Mouse (Mus musculus) cerebellum, adult 2 months (tissue): ENCODE data around the gene Chd6. TPM values are rescaled to one million over a fixed set of nuclear protein-coding genes. Genes with fewer than 3 reads are reported as not detected.

ENCODE experiments used
- DNase-seq, 2 experiments: peaks; one replicate each; pipeline ENCODE4 v3.0.0; 2021
- H3K27ac ChIP-seq: fragments of 200-500 bp; 2 replicates; pipeline ENCODE4 v1.5.1; 2012; ENCODE audit warnings: low read length, control low read depth, inconsistent platforms; ENCODE audit not compliant: insufficient read depth
- H3K27me3 ChIP-seq: fragments of 200-500 bp; 2 replicates; pipeline ENCODE4 v1.6.1; 2012; ENCODE audit warnings: inconsistent platforms, mild to moderate bottlenecking, low read length, moderate library complexity; ENCODE audit not compliant: control insufficient read depth, insufficient read depth
- H3K4me1 ChIP-seq: fragments of 200-500 bp; 2 replicates; pipeline ENCODE4 v1.6.1; 2011; ENCODE audit warnings: low read length; ENCODE audit not compliant: control insufficient read depth, insufficient read depth
- H3K4me3 ChIP-seq: fragments of 200-500 bp; replicated peaks from 2 replicates; pipeline ENCODE3; 2011; ENCODE audit warnings: mild to moderate bottlenecking, low read depth, low read length, control low read depth; ENCODE audit not compliant: insufficient read depth
- CTCF ChIP-seq: fragments of 200-500 bp; IDR thresholded peaks from 2 replicates; pipeline ENCODE4 v1.5.1; 2011; ENCODE audit warnings: low read depth, mild to moderate bottlenecking, control low read depth, low read length, moderate library complexity, borderline replicate concordance; ENCODE audit not compliant: insufficient read depth
- POLR2A ChIP-seq: fragments of 200-500 bp; IDR thresholded peaks from 2 replicates; pipeline ENCODE4 v1.6.1; 2011; ENCODE audit warnings: low read length, control low read depth, borderline replicate concordance; ENCODE audit not compliant: insufficient read depth
- WGBS: fragments of 180-500 bp; shearing (Covaris S2); methylation state at CpG from one replicate; pipeline ENCODE4 v1.1.7; 2018; 5-methylcytosine and 5-hydroxymethylcytosine counted together
- polyA plus RNA-seq: library from polyadenylated mRNA; depleted of rRNA; stranded (reverse); fragments of >200 nt; gene quantifications from 2 replicates; pipeline ENCODE4 v1.2.3, GENCODE M21; 2012

Gene Chd6
- polyA plus RNA-seq, 1 experiment, result 33.7 TPM

DNA sequence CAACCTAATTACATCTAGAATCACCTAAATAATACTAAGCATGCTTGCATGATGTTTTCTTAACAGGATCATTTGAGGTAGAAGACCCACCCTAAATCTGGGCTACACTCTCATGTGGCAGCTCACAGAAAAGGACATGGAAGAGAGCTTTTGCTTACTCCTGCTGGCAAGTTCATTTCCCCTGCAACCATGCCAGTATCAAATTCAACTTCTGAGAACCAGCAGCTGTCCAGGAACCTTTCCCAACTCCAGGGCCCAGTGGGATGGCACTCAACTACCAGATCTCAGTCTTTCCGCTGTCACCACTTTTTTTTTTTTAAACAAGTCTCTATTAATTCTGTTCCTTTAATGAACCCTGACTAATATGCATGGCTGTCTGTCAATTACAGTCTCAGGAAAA, 114.7 kb downstream of the Chd6 start:
- no peak for DNase-seq
- Histone ChIP-seq H3K4me1 (no peaks in the 10 kb centered on the region), H3K27ac (no peak overlapping the region), H3K4me3 (no peak overlapping the region), H3K27me3 (no peaks in the 10 kb centered on the region)
- 52% methylated on average over 1 of the region's 1 CpGs for WGBS
- TF ChIP-seq CTCF, result no peak
- TF ChIP-seq POLR2A, result no peak

DNA sequence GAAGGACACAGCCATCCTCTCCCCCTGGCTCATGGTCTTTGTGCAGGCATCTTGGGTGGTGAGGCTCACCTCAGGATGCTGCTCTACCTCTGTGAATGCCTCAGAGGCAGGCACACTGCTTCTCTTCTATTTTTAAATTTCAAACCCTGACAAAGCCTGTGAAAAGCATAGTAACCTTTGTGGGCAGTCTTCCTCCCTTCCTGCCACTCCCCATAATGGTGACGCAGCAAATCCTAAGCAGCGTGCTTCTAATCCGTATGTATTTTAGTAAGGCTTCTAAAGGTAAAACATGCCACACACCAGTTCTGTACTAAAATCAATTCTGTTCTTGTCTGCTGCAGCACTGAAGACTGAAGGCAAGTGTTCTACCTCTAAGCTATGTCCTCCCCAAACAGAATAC, 116.4 kb downstream of the Chd6 start:
- no peak for DNase-seq
- H3K27ac ChIP-seq, result no peak overlapping the region
- 97% methylated on average over 3 of the region's 3 CpGs for WGBS
- H3K27me3 ChIP-seq, result no peaks in the 10 kb centered on the region
- TF ChIP-seq POLR2A (no peak), CTCF (no peak)
- H3K4me1 ChIP-seq, result no peaks in the 10 kb centered on the region
- no peak overlapping the region for H3K4me3 ChIP-seq

DNA sequence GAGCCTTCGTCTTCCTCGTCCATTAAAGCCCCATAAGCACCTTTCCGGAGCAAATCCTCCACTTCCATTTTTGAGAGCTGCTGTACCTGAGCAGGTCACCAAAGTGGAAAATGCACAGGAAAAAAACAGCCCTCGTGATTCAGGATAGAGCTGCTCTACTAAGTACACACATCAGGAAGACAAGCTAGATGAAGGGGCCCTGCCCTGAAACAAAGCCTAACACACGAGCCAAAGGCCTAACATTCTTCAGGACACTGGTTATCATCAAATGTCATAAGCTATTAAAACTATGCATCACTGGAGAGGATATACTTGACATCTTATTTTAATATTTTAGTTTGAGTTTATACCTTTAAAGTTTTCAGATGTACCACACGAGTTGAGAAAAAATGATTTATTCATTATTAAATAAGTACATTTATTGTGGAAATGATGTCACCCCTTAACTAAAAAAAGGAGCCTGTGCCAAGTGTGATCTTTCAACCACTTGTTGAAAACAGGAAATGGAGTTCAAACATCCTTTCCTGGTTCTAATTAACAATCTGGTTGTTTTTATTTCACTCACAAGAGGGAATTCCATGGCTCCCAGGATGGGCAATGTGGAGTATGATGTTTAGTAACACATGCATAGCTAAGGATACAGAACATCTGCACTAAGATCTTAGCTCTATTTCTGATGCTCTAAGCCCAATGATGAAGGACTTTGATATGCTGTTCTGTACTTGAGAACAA, 118.4 kb downstream of the Chd6 start:
- TF ChIP-seq CTCF (no peak), POLR2A (no peak)
- 86% methylated on average over 6 of the region's 6 CpGs for WGBS
- Histone ChIP-seq H3K27ac (no peak overlapping the region), H3K4me3 (no peak overlapping the region), H3K4me1 (no peaks in the 10 kb centered on the region), H3K27me3 (no peaks in the 10 kb centered on the region)
- no peak for DNase-seq

- no peaks in the 10 kb centered on the region for H3K4me1 ChIP-seq
- H3K27me3 ChIP-seq, result no peaks in the 10 kb centered on the region
- H3K27ac ChIP-seq, result no peak overlapping the region
- no peak for DNase-seq
- H3K4me3 ChIP-seq, result no peak overlapping the region
- TF ChIP-seq POLR2A (no peak), CTCF (no peak)
These were observed 121.4 kb downstream of the Chd6 start for GRCm38 (mm10) chr2:160987503-160987902.

DNA sequence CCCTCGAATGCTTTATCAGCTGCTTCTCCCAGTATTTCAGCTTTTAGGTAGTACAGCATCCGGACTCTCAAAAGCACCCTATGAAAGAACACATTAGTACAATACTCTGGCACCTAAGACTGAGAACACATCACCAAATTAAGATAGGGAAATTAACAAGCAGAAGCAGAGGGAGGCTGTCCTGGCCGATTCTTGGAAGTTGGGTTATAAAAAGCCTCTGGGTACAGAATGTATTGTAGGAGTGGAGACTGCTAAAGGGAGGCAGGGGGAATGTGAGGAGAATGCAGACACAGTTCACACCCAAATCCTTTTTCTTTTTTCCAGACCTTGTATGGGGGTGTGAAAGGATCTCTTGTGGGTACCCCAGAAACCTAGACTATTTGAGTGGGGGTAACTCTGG, 126.2 kb downstream of the Chd6 start:
- DNase-seq, result no peak
- H3K27ac ChIP-seq, result no peak overlapping the region
- WGBS, result 93% methylated on average over 3 of the region's 3 CpGs

GRCm38 (mm10) chr2:160981791-160982190, 127.1 kb downstream of the Chd6 start:
- TF ChIP-seq POLR2A (no peak), CTCF (no peak)
- Histone ChIP-seq H3K27me3 (no peaks in the 10 kb centered on the region), H3K27ac (no peak overlapping the region), H3K4me1 (peaks cover 3% of the 10 kb centered on the region; the same call in 1 of the 2 replicates), H3K4me3 (no peak overlapping the region)
- DNase-seq, result no peak
- 90% methylated on average over 6 of the region's 6 CpGs for WGBS

More for the DNA sequence above, 126.2 kb downstream of the Chd6 start:
- Histone ChIP-seq H3K4me3 (no peak overlapping the region), H3K4me1 (peaks cover 2% of the 10 kb centered on the region; the same call in 1 of the 2 replicates), H3K27me3 (no peaks in the 10 kb centered on the region)
- no peak for TF ChIP-seq POLR2A
- no peak for TF ChIP-seq CTCF

- no peak for TF ChIP-seq CTCF
- TF ChIP-seq POLR2A, result no peak
- 81% methylated on average over 1 of the region's 1 CpGs for WGBS
- no peak for DNase-seq
- Histone ChIP-seq H3K27me3 (no peaks in the 10 kb centered on the region), H3K4me1 (peaks cover 3% of the 10 kb centered on the region; the same call in 1 of the 2 replicates), H3K4me3 (no peak overlapping the region), H3K27ac (no peak overlapping the region)
These were observed 130.2 kb downstream of the Chd6 start for GRCm38 (mm10) chr2:160978651-160979050.

GRCm38 (mm10) chr2:160977248-160977647, 131.6 kb downstream of the Chd6 start:
- Histone ChIP-seq H3K27ac (no peak overlapping the region), H3K4me1 (peaks cover 3% of the 10 kb centered on the region; the same call in 1 of the 2 replicates), H3K4me3 (no peak overlapping the region), H3K27me3 (no peaks in the 10 kb centered on the region)
- TF ChIP-seq POLR2A, result no peak
- no peak for TF ChIP-seq CTCF
- DNase-seq, result peak; percentile 25 to 70
- 0% methylated on average over 1 of the region's 1 CpGs for WGBS
